Mouse (Mus musculus) thymus, postnatal 10 days (tissue): ENCODE data around the gene Cox5b.
"Not testable (repeated sequence)": the region's sequence is repeated elsewhere in the genome, so short reads cannot be mapped to it uniquely, and the experiment has no call there.

Source experiments
- DNase-seq, 2 experiments: peaks; one replicate each; pipeline ENCODE4 v3.0.0; 2021; ENCODE audit warnings: low spot score in 2 of 2

The Cox5b gene

GRCm38 (mm10) chr1:36691271-36692155 lies at the start of gene Cox5b:
Gene Cox5b, plus strand, starts transcription at chr1:36691449.
- DNase-seq, result peak; percentile 95 to 97

- no peak for DNase-seq
These were observed 47.2 kb upstream of the Cox5b start for GRCm38 (mm10) chr1:36643957-36644614.

GRCm38 (mm10) chr1:36644615-36645007 lies 46.6 kb upstream of the Cox5b start:
- no peak for DNase-seq

GRCm38 (mm10) chr1:36646285-36646684 lies 45.0 kb upstream of the Cox5b start:
- DNase-seq, result no peak

DNA sequence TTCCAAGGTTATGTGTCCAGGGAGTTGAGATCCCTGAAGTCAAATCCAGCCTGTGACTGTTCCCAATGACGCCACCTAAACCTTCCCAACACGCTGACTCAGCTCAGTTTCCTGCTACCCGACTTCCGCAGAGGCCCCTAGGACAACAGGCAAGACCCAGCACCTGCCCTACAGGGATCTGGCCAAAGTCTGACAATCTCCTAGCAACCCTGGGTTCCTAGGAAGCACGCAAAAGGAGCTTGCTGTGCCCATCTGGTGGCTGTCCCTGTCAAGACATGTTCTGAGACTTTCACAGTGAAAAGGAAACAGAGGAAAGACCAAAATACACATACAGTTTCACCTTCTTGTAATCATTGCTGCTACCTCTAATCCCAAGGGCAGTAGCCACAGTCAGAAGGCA lies 43.6 kb upstream of the Cox5b start:
- DNase-seq, result no peak

DNA sequence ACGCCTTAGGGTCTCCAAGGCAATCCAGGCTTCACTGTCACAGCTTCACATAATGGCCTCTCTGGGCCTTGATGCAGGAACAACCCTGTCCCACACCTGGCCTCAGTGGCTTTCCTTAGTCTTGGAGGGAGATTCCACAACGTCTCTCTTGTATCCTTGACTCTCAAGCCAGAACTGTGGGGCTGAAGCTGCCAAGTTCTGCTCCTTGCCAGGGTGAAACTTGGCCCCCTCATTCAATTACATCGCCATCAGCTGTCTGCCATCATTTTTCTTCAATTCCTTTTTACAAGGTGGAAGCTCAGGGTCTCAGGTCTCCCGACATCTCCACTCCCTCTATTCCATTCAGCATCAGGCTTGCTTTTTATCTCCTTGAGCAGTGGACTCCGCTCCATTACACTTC lies 36.2 kb upstream of the Cox5b start:
- DNase-seq, result no peak

- no peak for DNase-seq
These were observed 35.0 kb upstream of the Cox5b start for GRCm38 (mm10) chr1:36656233-36656632.

DNA sequence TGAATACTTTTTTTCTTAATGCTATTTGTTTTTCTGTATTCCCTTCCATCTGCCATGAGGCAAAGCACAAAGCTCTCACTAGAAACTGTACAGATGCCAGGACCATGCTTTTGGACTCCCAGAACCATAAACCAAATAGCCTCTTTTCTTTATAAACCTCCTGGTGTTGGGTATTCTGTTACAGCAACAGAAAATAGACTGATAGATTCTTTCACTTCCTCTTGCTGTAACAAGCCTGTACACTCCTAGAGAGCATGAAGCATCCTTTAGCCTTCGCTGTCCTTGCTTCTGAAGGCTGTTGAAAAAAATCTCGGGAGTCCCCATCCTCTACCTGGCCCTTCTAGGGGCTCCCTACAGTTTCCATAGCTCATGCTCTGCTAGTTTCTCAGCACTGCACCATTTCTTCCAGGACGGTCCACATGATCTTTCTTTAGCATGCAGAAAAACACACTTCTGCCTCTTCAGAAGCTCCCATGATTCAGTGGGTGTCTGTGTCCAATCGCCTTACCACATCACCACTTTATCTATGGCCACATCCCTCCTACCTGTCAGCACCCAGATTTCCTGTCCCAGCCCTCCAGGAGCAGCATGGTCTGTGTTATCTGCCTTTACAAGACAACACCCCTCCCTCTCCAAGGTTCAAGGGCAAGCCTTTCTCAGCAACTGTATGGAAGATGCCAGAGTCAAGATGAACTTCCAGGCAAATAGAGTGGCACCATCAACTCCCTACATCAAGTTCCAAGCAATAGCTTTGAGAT lies 33.4 kb upstream of the Cox5b start:
- no peak for DNase-seq

GRCm38 (mm10) chr1:36658621-36659399 lies 32.4 kb upstream of the Cox5b start:
- no peak for DNase-seq

- no peak for DNase-seq
These were observed 26.8 kb upstream of the Cox5b start for GRCm38 (mm10) chr1:36664457-36664856.

DNA sequence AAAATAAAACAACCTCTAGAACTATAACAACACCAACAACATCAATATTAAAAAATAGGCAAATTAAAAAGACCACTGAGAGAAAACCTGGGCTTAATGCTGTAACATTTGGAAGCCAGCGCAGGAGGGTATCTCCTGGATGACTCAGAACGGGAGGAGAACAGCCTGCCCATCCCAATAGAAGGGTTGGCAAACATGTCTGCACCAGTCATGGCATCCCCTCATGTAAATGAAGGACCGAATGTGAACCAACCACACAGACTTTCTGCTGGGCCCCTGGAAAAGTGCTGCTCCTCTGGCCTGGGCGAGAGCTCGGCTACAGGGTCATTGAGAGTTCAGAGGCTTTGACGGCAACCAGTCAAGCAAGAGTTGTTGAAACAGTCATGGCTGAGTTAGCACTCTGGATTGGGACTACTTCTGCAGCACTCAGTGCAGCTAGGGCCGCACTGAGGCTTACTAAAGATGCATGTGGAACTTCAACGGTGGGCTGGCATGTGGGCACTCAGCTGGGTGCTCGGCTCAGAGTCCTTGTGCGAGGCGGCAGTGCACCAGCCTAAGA lies 26.0 kb upstream of the Cox5b start:
- DNase-seq, result no peak

GRCm38 (mm10) chr1:36665934-36666333 lies 25.3 kb upstream of the Cox5b start:
- DNase-seq, result no peak

- not testable (repeated sequence) for DNase-seq
These were observed 23.2 kb upstream of the Cox5b start for GRCm38 (mm10) chr1:36668007-36668406.

- DNase-seq, result no peak
These were observed 21.0 kb upstream of the Cox5b start for GRCm38 (mm10) chr1:36670256-36670655.

- no peak for DNase-seq
These were observed 20.0 kb upstream of the Cox5b start for GRCm38 (mm10) chr1:36671260-36671659.

DNA sequence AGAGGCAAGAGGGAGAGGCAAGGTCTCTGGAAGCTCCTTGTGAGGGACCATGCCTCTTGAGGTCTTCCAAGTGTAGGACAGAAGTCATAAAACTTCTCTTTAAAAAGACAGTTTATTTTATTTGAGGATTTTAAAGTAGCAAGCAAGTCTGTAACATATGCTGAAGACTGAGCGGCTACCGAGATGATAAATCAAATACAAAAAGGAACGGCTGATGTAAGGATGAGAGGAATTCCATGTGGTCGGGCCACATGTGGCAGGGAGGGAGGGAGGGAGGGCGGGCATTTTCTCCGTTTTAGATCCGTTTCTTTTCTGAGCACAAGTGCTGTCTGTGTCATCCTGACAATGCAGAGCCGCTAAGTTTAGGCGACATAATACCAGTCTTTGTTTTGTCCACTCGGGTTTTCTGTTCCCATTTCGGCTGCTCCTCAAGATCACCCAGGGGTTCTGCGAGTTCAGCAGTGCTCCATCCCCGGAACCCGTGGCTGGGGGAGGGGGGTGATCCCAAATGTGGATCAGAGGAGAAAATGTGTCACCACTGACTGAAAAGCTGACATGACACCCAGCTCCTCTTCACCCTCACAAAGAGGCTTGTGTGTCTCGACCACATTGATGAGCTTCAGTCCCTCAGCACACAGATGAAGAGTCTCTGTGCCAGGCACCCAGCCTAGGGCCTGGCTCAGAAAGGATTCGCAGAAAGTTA lies 18.4 kb upstream of the Cox5b start:
- no peak for DNase-seq

DNA sequence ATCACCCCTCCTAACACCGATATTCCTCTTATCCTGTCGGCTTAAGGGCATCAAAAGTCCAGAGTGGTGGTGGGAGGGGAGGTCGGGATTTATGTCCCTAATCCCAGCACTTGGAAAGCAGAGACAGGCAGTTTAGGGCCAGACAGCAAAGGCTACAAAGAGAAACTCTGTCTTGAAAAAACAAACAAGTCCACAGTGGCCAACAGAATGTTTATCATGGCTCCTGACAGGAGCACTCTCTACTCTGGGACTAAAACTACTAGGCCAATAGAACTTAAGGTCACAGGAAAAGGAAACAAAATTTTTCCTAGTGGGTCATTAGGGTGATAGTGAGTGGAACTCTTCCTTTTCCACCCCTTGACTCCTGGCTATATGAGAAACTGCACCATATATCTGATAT lies 16.3 kb upstream of the Cox5b start:
- DNase-seq, result no peak

GRCm38 (mm10) chr1:36680893-36681292 lies 10.4 kb upstream of the Cox5b start:
- DNase-seq, result no peak

- no peak for DNase-seq
These were observed 8.5 kb upstream of the Cox5b start, which contains the start of gene Fam178b for GRCm38 (mm10) chr1:36682620-36683355. Gene Fam178b, minus strand, starts transcription at chr1:36683183.
